In the genomic region with DNA sequence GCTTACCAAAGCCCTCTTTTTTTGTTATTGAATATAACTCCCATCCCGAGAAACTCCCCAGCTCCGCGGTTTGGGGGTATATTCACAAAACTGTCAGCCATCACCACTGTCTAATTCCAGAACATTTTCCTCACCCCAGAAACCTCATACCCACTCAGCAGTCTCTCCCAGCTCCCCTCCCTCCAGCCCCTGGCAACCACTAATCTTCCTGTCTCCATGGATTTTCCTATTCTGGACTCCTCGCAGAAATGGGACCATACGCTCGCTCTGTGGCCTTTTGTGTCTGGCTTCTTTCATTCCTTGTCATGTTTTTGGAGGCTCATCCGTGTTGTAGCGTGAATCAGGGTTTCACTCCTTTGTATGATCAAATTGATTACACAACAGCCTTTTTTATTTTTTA, we compare ENCODE assay signal across 19 mouse cellular contexts. TPM values are rescaled to one million over a fixed set of nuclear protein-coding genes. Genes with fewer than 3 reads are reported as not detected.
A peak's percentile ranks its signal among the peaks of the same experiment; 100 is the strongest.
DNase-seq lines count a peak whose midpoint lies in the region; ATAC-seq and TF ChIP-seq lines count a peak whose summit lies in the region.
"Had no signal": no experiment of that assay in that cellular context is flagged by ENCODE, and none has a peak within 500 bp of the region (broad histone marks: within the 10 kb centered on the region; RNA-seq: fewer than 3 reads in every experiment).

No protein-coding gene starts in this region.

- no peak overlapping the region for H3K4me3 ChIP-seq in forebrain, embryonic 14.5 days (ENCODE audit: low read depth, low read length)
- no peak overlapping the region for H3K4me3 ChIP-seq in forebrain, embryonic 15.5 days
- H3K4me3 ChIP-seq in lung, embryonic 14.5 days (ENCODE audit: low read depth, low read length): no peak overlapping the region
- H3K4me3 ChIP-seq in embryonic facial prominence, embryonic 15.5 days (replicated peaks): no peak overlapping the region
- no peak overlapping the region for H3K4me3 ChIP-seq in stomach, embryonic 14.5 days (ENCODE audit: low read depth, low read length)
- H3K4me3 ChIP-seq in thymus, adult 2 months (ENCODE audit: control insufficient read depth, insufficient read depth, low read length): no peak overlapping the region
- H3K4me3 ChIP-seq: neural tube, embryonic 13.5 days had no signal

- TF ChIP-seq CTCF in lung, embryonic 14.5 days (IDR thresholded peaks at IDR 0.05; ENCODE audit: low read depth): no peak
- no peak for TF ChIP-seq CTCF in thymus, adult 2 months (IDR thresholded peaks at IDR 0.05; ENCODE audit: borderline replicate concordance, control insufficient read depth, extremely low read depth, insufficient read depth, low read length, poor library complexity)

- H3K9ac ChIP-seq in forebrain, embryonic 14.5 days (ENCODE audit: low read length): peak overlapping the region; percentile 6; the same call in 1 of the 2 replicates
- H3K9ac ChIP-seq in forebrain, embryonic 15.5 days (replicated peaks): no peak overlapping the region
- H3K9ac ChIP-seq in lung, embryonic 14.5 days: no peak overlapping the region
- no peak overlapping the region for H3K9ac ChIP-seq in embryonic facial prominence, embryonic 15.5 days
- no peak overlapping the region for H3K9ac ChIP-seq in stomach, embryonic 14.5 days (replicated peaks; ENCODE audit: low read depth, low read length)
- H3K9ac ChIP-seq: neural tube, embryonic 13.5 days had no signal

- DNase-seq in forebrain, embryonic 14.5 days (ENCODE audit: low spot score): peak; percentile 39
- DNase-seq in lung, embryonic 14.5 days: no peak
- no peak for DNase-seq in lung, postnatal 10 days
- no peak for DNase-seq in thymus, adult 2 months
- DNase-seq: B cell, adult 2 months; cerebellum, adult 11-12 months; heart, postnatal 10 days; kidney, adult 9 months; left cerebral cortex, postnatal 4 days; lung, adult 2 months; retina, postnatal 1 day; thymus, postnatal 14 days had no signal

- no peak overlapping the region for H3K4me2 ChIP-seq in forebrain, embryonic 14.5 days (ENCODE audit: low read length)
- H3K4me2 ChIP-seq in forebrain, embryonic 15.5 days (replicated peaks): no peak overlapping the region
- no peak overlapping the region for H3K4me2 ChIP-seq in lung, embryonic 14.5 days
- H3K4me2 ChIP-seq in embryonic facial prominence, embryonic 15.5 days (replicated peaks): peak overlapping the region; percentile 95; the same call in 1 of the 2 replicates
- peak overlapping the region; percentile 93; the same call in 1 of the 2 replicates for H3K4me2 ChIP-seq in stomach, embryonic 14.5 days (replicated peaks; ENCODE audit: low read depth, low read length)

- no peak overlapping the region for H3K27ac ChIP-seq in forebrain, embryonic 14.5 days (ENCODE audit: low read depth, low read length)
- no peak overlapping the region for H3K27ac ChIP-seq in forebrain, embryonic 15.5 days (replicated peaks)
- H3K27ac ChIP-seq in lung, embryonic 14.5 days (ENCODE audit: low read depth): peak overlapping the region; percentile 59; the same call in 1 of the 2 replicates
- peak overlapping the region; percentile 53 for H3K27ac ChIP-seq in embryonic facial prominence, embryonic 15.5 days (replicated peaks)
- H3K27ac ChIP-seq in stomach, embryonic 14.5 days (ENCODE audit: low read length): peak overlapping the region; percentile 81
- H3K27ac ChIP-seq in thymus, adult 2 months (ENCODE audit: control insufficient read depth, insufficient read depth, low read length): no peak overlapping the region
- H3K27ac ChIP-seq: neural tube, embryonic 13.5 days had no signal

- WGBS in forebrain, embryonic 14.5 days: 20% methylated on average over 8 of the region's 8 CpGs
- WGBS in forebrain, embryonic 15.5 days: 16% methylated on average over 8 of the region's 8 CpGs
- WGBS in lung, embryonic 14.5 days: 62% methylated on average over 8 of the region's 8 CpGs
- WGBS in embryonic facial prominence, embryonic 15.5 days: 40% methylated on average over 8 of the region's 8 CpGs
- 46% methylated on average over 8 of the region's 8 CpGs for WGBS in stomach, embryonic 14.5 days
- WGBS in thymus, adult 2 months: 95% methylated on average over 8 of the region's 8 CpGs

- peaks cover 41% of the 10 kb centered on the region for H3K27me3 ChIP-seq in forebrain, embryonic 14.5 days (replicated peaks; ENCODE audit: control insufficient read depth, insufficient read depth, low read length)
- peaks cover 43% of the 10 kb centered on the region for H3K27me3 ChIP-seq in forebrain, embryonic 15.5 days
- H3K27me3 ChIP-seq in lung, embryonic 14.5 days (ENCODE audit: insufficient read depth, low read length): peaks cover 52% of the 10 kb centered on the region
- H3K27me3 ChIP-seq in embryonic facial prominence, embryonic 15.5 days: peaks cover 29% of the 10 kb centered on the region
- 0 out of 2 replicates have a peak, but pooled peaks cover 3% of the 10 kb centered on the region for H3K27me3 ChIP-seq in stomach, embryonic 14.5 days (ENCODE audit: control insufficient read depth, insufficient read depth, low read length)
- H3K27me3 ChIP-seq in thymus, adult 2 months (ENCODE audit: control insufficient read depth, insufficient read depth, low read length): peaks cover 15% of the 10 kb centered on the region; the same call in 1 of the 2 replicates

- ATAC-seq in forebrain, embryonic 14.5 days: no peak
- no peak for ATAC-seq in forebrain, embryonic 15.5 days (replicated peaks)
- ATAC-seq in lung, embryonic 14.5 days (ENCODE audit: insufficient read depth): no peak
- no peak for ATAC-seq in embryonic facial prominence, embryonic 15.5 days (ENCODE audit: insufficient number of reproducible peaks, low FRiP score, low TSS enrichment, low read depth)
- no peak for ATAC-seq in stomach, embryonic 14.5 days (ENCODE audit: insufficient number of reproducible peaks, insufficient read depth, low FRiP score, low read depth)
- no peak for ATAC-seq in CD4-positive, CD25-positive, alpha-beta regulatory T cell, adult 4 months

- H3K4me1 ChIP-seq in forebrain, embryonic 14.5 days (ENCODE audit: control insufficient read depth, insufficient read depth, low read length): peaks cover 17% of the 10 kb centered on the region
- H3K4me1 ChIP-seq in forebrain, embryonic 15.5 days: peaks cover 54% of the 10 kb centered on the region
- H3K4me1 ChIP-seq in lung, embryonic 14.5 days (ENCODE audit: insufficient read depth): peaks cover 11% of the 10 kb centered on the region; the same call in 1 of the 2 replicates
- peaks cover 88% of the 10 kb centered on the region for H3K4me1 ChIP-seq in embryonic facial prominence, embryonic 15.5 days
- peaks cover 61% of the 10 kb centered on the region; the same call in 1 of the 2 replicates for H3K4me1 ChIP-seq in stomach, embryonic 14.5 days (ENCODE audit: control insufficient read depth, insufficient read depth, low read length)
- peaks cover 4% of the 10 kb centered on the region; the same call in 1 of the 2 replicates for H3K4me1 ChIP-seq in thymus, adult 2 months (replicated peaks; ENCODE audit: control insufficient read depth, insufficient read depth, low read length)

- H3K36me3 ChIP-seq in forebrain, embryonic 14.5 days (ENCODE audit: control insufficient read depth, insufficient read depth, low read length): no peaks in the 10 kb centered on the region
- H3K36me3 ChIP-seq in forebrain, embryonic 15.5 days: no peaks in the 10 kb centered on the region
- no peaks in the 10 kb centered on the region for H3K36me3 ChIP-seq in lung, embryonic 14.5 days (ENCODE audit: insufficient read depth)
- H3K36me3 ChIP-seq in embryonic facial prominence, embryonic 15.5 days: no peaks in the 10 kb centered on the region
- no peaks in the 10 kb centered on the region for H3K36me3 ChIP-seq in stomach, embryonic 14.5 days (ENCODE audit: control insufficient read depth, insufficient read depth, low read length)
- no peaks in the 10 kb centered on the region for H3K36me3 ChIP-seq in thymus, adult 2 months (ENCODE audit: control insufficient read depth, insufficient read depth, low read length)
- H3K36me3 ChIP-seq: G1E; neural tube, embryonic 13.5 days had no signal

- no peak for TF ChIP-seq POLR2A in thymus, adult 2 months (IDR thresholded peaks at IDR 0.05; ENCODE audit: control insufficient read depth, extremely low read depth, insufficient read depth, low read length, poor library complexity)

- no peaks in the 10 kb centered on the region for H3K9me3 ChIP-seq in forebrain, embryonic 14.5 days (replicated peaks; ENCODE audit: control insufficient read depth, low read length)
- no peaks in the 10 kb centered on the region for H3K9me3 ChIP-seq in forebrain, embryonic 15.5 days
- H3K9me3 ChIP-seq in lung, embryonic 14.5 days (ENCODE audit: low read depth, low read length): no peaks in the 10 kb centered on the region
- H3K9me3 ChIP-seq in embryonic facial prominence, embryonic 15.5 days (replicated peaks): no peaks in the 10 kb centered on the region
- no peaks in the 10 kb centered on the region for H3K9me3 ChIP-seq in stomach, embryonic 14.5 days (ENCODE audit: control insufficient read depth, low read depth, low read length)
- H3K9me3 ChIP-seq: neural tube, embryonic 13.5 days had no signal

RNA-seq across cellular contexts. Expression of a gene that starts 3.2 kb away (rescaled TPM):
- polyA plus RNA-seq in forebrain, embryonic 14.5 days (2014; fragmentation: Nextera tagmentation; extraction: Ambion mirVana): 1.4 and 1.6 TPM in 2 replicates
- polyA plus RNA-seq in forebrain, embryonic 15.5 days (2015; fragmentation: Nextera tagmentation; extraction: Ambion mirVana): 1.9 and 2.9 TPM in 2 replicates
- 1.1 and 1.5 TPM in 2 replicates for polyA plus RNA-seq in lung, embryonic 14.5 days (2014; fragmentation: Nextera tagmentation; extraction: Ambion mirVana)
- polyA plus RNA-seq in embryonic facial prominence, embryonic 15.5 days (2015; fragmentation: Nextera tagmentation; extraction: Ambion mirVana): 7.0 and 8.5 TPM in 2 replicates
- 2.3 and 3.1 TPM in 2 replicates for polyA plus RNA-seq in stomach, embryonic 14.5 days (2014; fragmentation: Nextera tagmentation; extraction: Ambion mirVana)
- not detected for polyA plus RNA-seq in CD4-positive, CD25-positive, alpha-beta regulatory T cell, adult 4 months (2017; shearing (Covaris generic))
- polyA plus RNA-seq in thymus, adult 2 months (2012; rRNA removed): 1.3 and 2.2 TPM in 2 replicates
- polyA plus RNA-seq: G1E had no signal

RNA-seq across cellular contexts. Expression of a gene that starts 19.4 kb away (rescaled TPM):
- 0.61 and 1.1 TPM in 2 replicates for polyA plus RNA-seq in forebrain, embryonic 14.5 days (2014; fragmentation: Nextera tagmentation; extraction: Ambion mirVana)
- polyA plus RNA-seq in forebrain, embryonic 15.5 days (2015; fragmentation: Nextera tagmentation; extraction: Ambion mirVana): 1.2 and 2.2 TPM in 2 replicates
- polyA plus RNA-seq in lung, embryonic 14.5 days (2014; fragmentation: Nextera tagmentation; extraction: Ambion mirVana): not detected in 2 replicates
- 2.5 and 3.4 TPM in 2 replicates for polyA plus RNA-seq in embryonic facial prominence, embryonic 15.5 days (2015; fragmentation: Nextera tagmentation; extraction: Ambion mirVana)
- polyA plus RNA-seq in stomach, embryonic 14.5 days (2014; fragmentation: Nextera tagmentation; extraction: Ambion mirVana): not detected in 2 replicates
- polyA plus RNA-seq in CD4-positive, CD25-positive, alpha-beta regulatory T cell, adult 4 months (2017; shearing (Covaris generic)): not detected
- polyA plus RNA-seq in thymus, adult 2 months (2012; rRNA removed): 0.28 TPM in 1 of 2 replicates, not detected in the other
- polyA plus RNA-seq: cortical plate, adult 2 months; G1E had no signal

Comparison
In these comparisons a context has a peak if more than half of its experiments do, and no peak if none do; other contexts are left out.
1. H3K27ac ChIP-seq: peak in lung, embryonic 14.5 days (single experiment), embryonic facial prominence, embryonic 15.5 days (single experiment) and stomach, embryonic 14.5 days (single experiment); none in forebrain, embryonic 14.5 days (single experiment), forebrain, embryonic 15.5 days (single experiment) and thymus, adult 2 months (single experiment).
2. H3K4me2 ChIP-seq: peak in embryonic facial prominence, embryonic 15.5 days (single experiment) and stomach, embryonic 14.5 days (single experiment); none in forebrain, embryonic 14.5 days (single experiment), forebrain, embryonic 15.5 days (single experiment) and lung, embryonic 14.5 days (single experiment).